Mouse (Mus musculus) hindbrain, embryonic 10.5 days (tissue): ENCODE measurements around the gene Slc13a4. TPM values are rescaled to one million over a fixed set of nuclear protein-coding genes. Genes with fewer than 3 reads are reported as not detected.

Experiments used
- DNase-seq: peaks from one replicate; pipeline ENCODE4 v3.0.0-alpha.2; 2017; ENCODE audit warnings: low spot score
- H3K27ac ChIP-seq: fragments of 300-500 bp; sonication (generic); 2 replicates; pipeline ENCODE4 v1.5.1; 2016; ENCODE audit warnings: mild to moderate bottlenecking, moderate library complexity
- H3K27me3 ChIP-seq: fragments of 300-500 bp; sonication (generic); 2 replicates; pipeline ENCODE4 v1.6.1; 2016; ENCODE audit warnings: mild to moderate bottlenecking; ENCODE audit not compliant: poor library complexity, insufficient read depth, severe bottlenecking
- H3K36me3 ChIP-seq: fragments of 300-500 bp; sonication (generic); 2 replicates; pipeline ENCODE4 v1.6.1; 2016; ENCODE audit warnings: mild to moderate bottlenecking, moderate library complexity
- H3K4me1 ChIP-seq: fragments of 300-500 bp; sonication (generic); replicated peaks from 2 replicates; pipeline ENCODE4 v1.6.1; 2016; ENCODE audit warnings: mild to moderate bottlenecking
- H3K4me3 ChIP-seq: fragments of 300-500 bp; sonication (generic); 2 replicates; pipeline ENCODE4 v1.5.1; 2016; ENCODE audit warnings: mild to moderate bottlenecking, moderate library complexity
- H3K9me3 ChIP-seq: fragments of 300-500 bp; sonication (generic); 2 replicates; pipeline ENCODE4 v1.6.1; 2016; ENCODE audit warnings: mild to moderate bottlenecking, moderate library complexity
- WGBS: fragments of 180-500 bp; shearing (Covaris S2); methylation state at CpG from one replicate; pipeline ENCODE4 v1.1.7; 2016; 5-methylcytosine and 5-hydroxymethylcytosine counted together
- polyA plus RNA-seq: library from polyadenylated mRNA; unstranded; fragments of >200 nt; fragmentation: Nextera tagmentation; extraction: Ambion mirVana; gene quantifications from 2 replicates; pipeline ENCODE4 v1.2.1, GENCODE M21; 2016

Slc13a4 gene
- polyA plus RNA-seq, result 0.56 and 0.72 TPM in 2 replicates

DNA sequence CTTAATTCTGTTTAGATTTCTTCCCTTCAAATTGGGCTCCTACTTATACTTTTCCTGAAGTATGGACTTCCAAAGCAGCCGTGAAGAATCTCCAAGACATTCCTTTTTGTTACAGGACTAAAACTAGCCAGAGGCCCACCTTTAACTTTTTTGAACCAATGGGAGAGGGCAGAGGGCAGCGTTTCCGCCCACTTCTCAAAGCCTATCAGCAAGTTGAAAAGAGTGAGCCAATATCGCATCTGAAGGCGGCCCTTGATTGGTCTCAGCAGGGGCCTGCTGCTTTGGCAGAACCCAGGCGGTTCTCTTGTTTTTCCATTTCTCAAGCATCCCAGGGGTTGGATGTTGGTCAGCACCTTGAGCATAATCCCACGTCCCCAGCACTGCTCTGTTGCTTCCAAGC is at the start of gene Slc13a4:
Gene Slc13a4, minus strand, starts transcription at position 95 of the 400 bp plus-strand sequence.
- no peak within 1 kb of the TSS for H3K4me3 ChIP-seq
- H3K4me1 ChIP-seq, result peaks cover 5% of the 10 kb centered on the region; the same call in 1 of the 2 replicates
- no peaks in the 10 kb centered on the region for H3K9me3 ChIP-seq
- no peaks in the 10 kb centered on the region for H3K27me3 ChIP-seq
- no peak within 1 kb of the TSS for H3K27ac ChIP-seq
- 16% methylated on average over 7 of the region's 7 CpGs for WGBS
- no peaks in the 10 kb centered on the region for H3K36me3 ChIP-seq
- no peak for DNase-seq

DNA sequence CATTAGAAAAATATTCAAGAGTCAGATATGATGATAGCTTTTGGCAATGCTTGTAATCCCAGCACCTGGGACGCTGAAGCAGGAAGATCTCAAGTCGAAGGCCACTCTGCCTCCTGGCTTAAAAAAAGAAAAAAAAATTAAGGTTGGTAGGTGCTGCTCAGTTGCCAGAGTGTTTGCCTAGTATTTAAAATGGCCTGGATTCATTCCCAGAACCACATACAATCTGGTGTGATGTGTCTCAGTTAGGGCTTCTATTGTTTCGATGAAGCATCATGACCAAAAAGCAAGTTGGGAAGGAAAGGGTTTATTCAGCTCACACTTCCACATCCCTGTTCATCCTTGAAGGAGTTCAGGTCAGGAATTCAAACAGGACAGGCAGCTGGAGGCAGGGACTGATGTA is 47.4 kb upstream of the Slc13a4 start:
- WGBS, result 91% methylated on average over 3 of the region's 3 CpGs
- H3K9me3 ChIP-seq, result no peaks in the 10 kb centered on the region; the same call in 1 of the 2 replicates
- peaks cover 24% of the 10 kb centered on the region for H3K4me1 ChIP-seq
- peaks cover 10% of the 10 kb centered on the region; the same call in 1 of the 2 replicates for H3K27me3 ChIP-seq
- no peaks in the 10 kb centered on the region for H3K36me3 ChIP-seq
- DNase-seq, result no peak
- H3K4me3 ChIP-seq, result no peak overlapping the region
- H3K27ac ChIP-seq, result no peak overlapping the region

DNA sequence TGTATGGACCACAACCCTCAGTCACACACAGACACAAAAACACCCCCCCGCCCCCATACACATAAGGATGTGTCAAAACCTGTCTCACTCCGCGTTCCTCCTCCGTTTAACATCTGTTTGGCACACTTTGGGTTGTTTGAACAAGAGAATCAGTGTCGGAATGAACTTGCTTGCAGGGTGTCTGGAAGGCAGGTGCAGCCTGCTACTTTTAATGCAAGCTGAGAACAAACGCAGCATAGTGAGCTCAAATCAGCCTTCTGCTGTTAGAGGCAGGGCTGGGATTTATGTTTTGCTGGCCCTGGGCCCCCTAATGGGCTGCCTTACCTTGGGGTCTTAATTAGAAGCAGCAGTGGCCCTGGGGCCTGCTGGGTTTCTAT is 46.7 kb upstream of the Slc13a4 start:
- H3K27me3 ChIP-seq, result peaks cover 10% of the 10 kb centered on the region; the same call in 1 of the 2 replicates
- WGBS, result 10% methylated on average over 6 of the region's 6 CpGs
- peak overlapping the region; percentile 69; the same call in 1 of the 2 replicates for H3K27ac ChIP-seq
- H3K4me1 ChIP-seq, result peaks cover 24% of the 10 kb centered on the region
- H3K36me3 ChIP-seq, result no peaks in the 10 kb centered on the region
- no peaks in the 10 kb centered on the region; the same call in 1 of the 2 replicates for H3K9me3 ChIP-seq
- DNase-seq, result peak; percentile 58
- H3K4me3 ChIP-seq, result peak overlapping the region; percentile 25

DNA sequence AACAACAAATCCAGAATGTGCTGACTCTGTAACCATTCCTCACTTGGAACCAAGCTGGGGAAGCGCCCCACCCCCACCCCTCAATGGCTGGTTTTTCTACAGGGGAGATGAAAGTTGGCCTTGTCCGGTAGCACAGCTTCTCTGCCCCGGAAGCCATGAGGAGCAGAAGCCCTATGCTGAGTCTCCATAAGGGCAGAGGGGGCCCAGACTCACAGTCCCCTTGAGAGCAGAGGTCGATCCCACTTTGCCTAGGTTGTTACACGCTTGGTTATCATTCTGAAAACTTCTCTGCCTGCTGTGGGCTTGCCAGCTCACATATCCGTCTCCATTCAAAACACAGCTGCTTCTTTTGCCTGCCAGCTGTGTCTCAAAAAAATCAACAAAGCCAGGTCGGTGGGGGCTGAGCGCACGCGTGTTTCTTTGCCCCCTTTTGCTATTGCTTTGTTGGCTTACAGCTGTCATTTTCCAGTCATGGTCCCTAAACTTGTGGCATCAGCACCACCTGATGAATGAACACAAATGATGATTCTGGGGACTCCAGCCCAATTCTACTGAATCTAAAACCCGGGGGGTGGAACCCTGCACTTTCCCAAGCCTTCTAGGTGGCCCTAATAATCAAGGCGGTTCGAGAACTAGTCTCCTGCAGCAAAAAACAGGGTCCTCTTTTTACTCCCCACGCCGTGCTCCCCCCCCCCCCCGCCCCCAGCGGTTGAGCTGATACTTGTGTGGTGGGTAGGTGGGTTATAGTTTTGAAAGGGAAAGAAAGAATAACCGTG is 46.1 kb upstream of the Slc13a4 start:
- no peaks in the 10 kb centered on the region for H3K36me3 ChIP-seq
- 10% methylated on average over 18 of the region's 18 CpGs for WGBS
- H3K27me3 ChIP-seq, result peaks cover 10% of the 10 kb centered on the region; the same call in 1 of the 2 replicates
- peaks cover 24% of the 10 kb centered on the region for H3K4me1 ChIP-seq
- H3K9me3 ChIP-seq, result no peaks in the 10 kb centered on the region; the same call in 1 of the 2 replicates
- peak; percentile 47 for DNase-seq
- H3K27ac ChIP-seq, result peak overlapping the region; percentile 69
- peak overlapping the region; percentile 25 for H3K4me3 ChIP-seq

DNA sequence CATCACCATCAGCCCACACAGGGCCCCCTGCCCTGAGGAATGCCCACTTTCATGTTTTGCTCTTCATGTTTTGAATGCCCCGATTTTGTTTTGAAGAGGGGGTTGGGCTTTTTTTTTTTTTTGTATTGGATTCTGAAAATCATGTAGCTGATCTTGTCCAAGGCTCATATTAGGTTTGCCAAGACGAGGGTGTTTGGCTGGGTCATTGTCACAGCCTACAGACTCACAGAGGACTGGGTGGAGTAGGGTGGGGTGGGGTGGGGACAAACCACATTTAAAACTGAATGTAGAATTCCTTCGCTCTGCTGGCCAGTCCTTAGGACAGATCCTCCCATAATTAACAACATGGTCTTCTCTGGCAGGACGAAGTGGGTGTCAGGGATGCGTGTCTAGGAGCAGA is 45.5 kb upstream of the Slc13a4 start:
- H3K4me3 ChIP-seq, result peak overlapping the region; percentile 25

DNA sequence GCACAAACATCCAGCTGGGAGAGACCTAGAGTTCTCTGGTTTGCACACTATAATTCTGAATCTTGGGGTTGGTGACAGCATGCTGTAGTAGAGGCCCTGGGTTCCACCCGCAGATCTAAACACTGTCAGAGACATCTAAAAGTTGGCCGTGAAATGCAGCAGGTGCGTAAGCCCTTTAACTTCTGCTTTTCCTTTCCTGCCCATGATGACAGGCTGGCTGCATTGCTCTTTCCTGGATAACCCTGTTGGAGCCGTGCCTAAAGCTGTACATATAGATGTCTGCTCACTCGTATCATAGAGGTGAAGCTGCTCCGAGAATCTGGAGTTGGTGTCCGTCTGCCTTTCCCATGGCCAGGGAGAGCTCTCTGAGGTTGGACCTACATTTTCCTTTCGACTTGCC is 44.9 kb upstream of the Slc13a4 start:
- DNase-seq, result no peak
- Histone ChIP-seq H3K9me3 (no peaks in the 10 kb centered on the region), H3K4me3 (no peak overlapping the region), H3K27ac (peak overlapping the region; percentile 69), H3K36me3 (no peaks in the 10 kb centered on the region), H3K4me1 (peaks cover 24% of the 10 kb centered on the region), H3K27me3 (peaks cover 10% of the 10 kb centered on the region; the same call in 1 of the 2 replicates)
- 90% methylated on average over 8 of the region's 8 CpGs for WGBS

More for the DNA sequence above, 45.5 kb upstream of the Slc13a4 start:
- Histone ChIP-seq H3K36me3 (no peaks in the 10 kb centered on the region), H3K27ac (peak overlapping the region; percentile 69), H3K9me3 (no peaks in the 10 kb centered on the region), H3K27me3 (peaks cover 10% of the 10 kb centered on the region; the same call in 1 of the 2 replicates), H3K4me1 (peaks cover 24% of the 10 kb centered on the region)
- DNase-seq, result no peak
- 49% methylated on average over 5 of the region's 5 CpGs for WGBS

DNA sequence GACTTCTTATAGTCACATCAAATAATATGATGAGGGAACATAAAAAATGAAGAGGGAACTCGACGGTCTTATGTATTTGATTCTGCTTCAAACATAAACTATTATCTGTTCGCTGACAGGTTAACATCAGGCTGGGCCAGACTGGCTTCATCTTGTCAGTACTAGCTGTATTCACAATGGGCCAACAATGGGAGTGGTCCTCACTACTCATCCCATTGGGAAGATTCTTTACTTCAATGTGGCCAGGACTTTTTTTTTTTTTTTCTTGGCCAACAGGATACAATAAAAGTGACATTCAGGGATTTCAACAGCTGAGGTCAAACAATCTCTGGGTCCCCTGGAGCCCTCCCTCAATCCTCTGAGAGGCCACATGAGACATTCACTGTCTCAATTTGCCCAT is 43.9 kb upstream of the Slc13a4 start:
- Histone ChIP-seq H3K27me3 (peaks cover 10% of the 10 kb centered on the region; the same call in 1 of the 2 replicates), H3K27ac (no peak overlapping the region), H3K4me3 (no peak overlapping the region), H3K4me1 (peaks cover 24% of the 10 kb centered on the region), H3K9me3 (no peaks in the 10 kb centered on the region), H3K36me3 (no peaks in the 10 kb centered on the region)
- WGBS, result 96% methylated on average over 3 of the region's 3 CpGs
- no peak for DNase-seq

DNA sequence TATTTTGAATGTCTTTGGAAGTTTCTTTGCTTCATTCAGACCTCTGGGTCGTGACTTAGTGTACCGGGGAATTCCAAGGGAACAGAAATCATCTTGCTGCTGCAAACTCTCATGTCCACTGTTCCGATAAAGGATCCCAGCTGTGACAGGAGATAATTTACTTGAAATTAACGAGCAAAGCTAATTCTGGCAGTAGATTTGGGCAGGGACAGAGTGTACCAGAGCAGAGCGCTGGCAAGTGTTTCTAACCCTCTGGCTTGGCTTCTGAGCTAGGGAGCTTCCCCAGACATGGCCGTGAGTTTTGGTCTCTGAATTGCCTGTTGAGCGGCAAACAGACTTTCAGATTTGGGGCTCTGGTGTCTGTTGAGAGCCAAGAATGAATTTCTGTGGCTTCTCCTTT is 41.9 kb upstream of the Slc13a4 start:
- H3K9me3 ChIP-seq, result no peaks in the 10 kb centered on the region
- no peaks in the 10 kb centered on the region for H3K36me3 ChIP-seq
- H3K4me1 ChIP-seq, result peaks cover 20% of the 10 kb centered on the region
- 80% methylated on average over 7 of the region's 7 CpGs for WGBS
- H3K27me3 ChIP-seq, result peaks cover 5% of the 10 kb centered on the region; the same call in 1 of the 2 replicates
- H3K4me3 ChIP-seq, result no peak overlapping the region
- H3K27ac ChIP-seq, result no peak overlapping the region
- no peak for DNase-seq

DNA sequence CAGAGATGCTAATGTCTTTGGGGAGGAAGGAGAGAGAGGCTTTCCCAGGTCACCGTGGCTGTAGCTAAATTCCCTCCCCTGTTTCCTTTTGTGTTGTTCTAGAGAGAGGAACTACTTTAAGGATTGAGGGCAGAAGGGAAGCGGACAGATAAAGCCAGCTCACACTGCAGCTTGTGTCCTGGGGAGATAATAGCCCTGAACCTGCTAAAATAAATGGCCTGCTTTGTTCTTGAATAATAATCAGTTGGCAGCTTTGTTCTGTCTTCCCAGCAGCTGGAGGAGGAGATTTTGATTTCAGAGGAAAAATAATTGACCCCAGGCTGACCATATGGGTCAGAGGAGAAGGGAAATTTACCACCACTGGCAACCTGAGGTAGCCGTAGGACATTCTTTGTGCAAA is 30.7 kb upstream of the Slc13a4 start:
- Histone ChIP-seq H3K9me3 (no peaks in the 10 kb centered on the region), H3K27ac (peak overlapping the region; percentile 74), H3K36me3 (no peaks in the 10 kb centered on the region), H3K27me3 (no peaks in the 10 kb centered on the region), H3K4me1 (peaks cover 19% of the 10 kb centered on the region), H3K4me3 (no peak overlapping the region)
- peak; percentile 15 for DNase-seq
- 11% methylated on average over 3 of the region's 3 CpGs for WGBS

DNA sequence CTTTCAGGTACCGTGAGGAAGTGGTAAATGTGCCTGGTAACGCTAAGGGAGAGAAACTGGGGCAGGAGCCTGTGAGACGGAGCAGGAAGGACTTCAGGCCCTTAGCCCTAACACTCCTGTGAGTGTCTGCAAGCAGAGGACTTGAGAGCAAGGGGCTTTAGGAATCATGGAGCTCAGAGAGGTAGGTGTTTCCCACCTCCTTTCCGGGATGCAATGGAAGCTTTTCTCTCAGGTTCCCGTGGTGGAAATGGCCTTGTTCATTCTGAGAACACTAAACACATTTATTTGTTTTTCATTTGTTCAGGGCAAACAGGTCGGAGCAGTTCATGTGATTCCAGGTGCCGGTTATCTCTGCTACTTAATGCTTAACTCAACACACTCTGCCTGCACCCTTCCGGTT is 29.9 kb upstream of the Slc13a4 start:
- H3K9me3 ChIP-seq, result no peaks in the 10 kb centered on the region
- peak overlapping the region; percentile 74; the same call in 1 of the 2 replicates for H3K27ac ChIP-seq
- H3K36me3 ChIP-seq, result no peaks in the 10 kb centered on the region
- peaks cover 21% of the 10 kb centered on the region for H3K4me1 ChIP-seq
- no peak overlapping the region for H3K4me3 ChIP-seq
- WGBS, result 76% methylated on average over 8 of the region's 8 CpGs
- no peak for DNase-seq
- no peaks in the 10 kb centered on the region for H3K27me3 ChIP-seq

DNA sequence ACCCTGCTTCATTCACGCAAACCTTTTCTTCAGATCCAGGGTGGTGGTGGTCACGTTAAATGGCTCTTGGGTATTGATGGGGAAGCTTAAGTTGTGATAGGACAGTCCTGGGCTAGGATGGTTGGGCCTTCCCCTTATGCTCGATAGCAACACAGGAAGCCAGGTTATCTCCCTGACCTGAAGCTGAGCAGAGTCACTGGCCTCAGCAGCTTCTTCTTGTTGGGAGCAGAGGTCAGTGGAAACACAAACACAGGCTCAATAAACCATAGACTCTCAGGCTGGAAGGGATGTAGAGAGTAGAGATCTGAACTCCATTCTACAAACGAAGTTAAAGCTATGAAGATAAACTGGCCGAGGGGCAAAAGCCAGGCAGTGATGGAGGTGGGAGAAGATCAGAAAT is 27.5 kb upstream of the Slc13a4 start:
- Histone ChIP-seq H3K4me3 (no peak overlapping the region), H3K9me3 (no peaks in the 10 kb centered on the region), H3K27me3 (no peaks in the 10 kb centered on the region), H3K36me3 (no peaks in the 10 kb centered on the region), H3K4me1 (peaks cover 28% of the 10 kb centered on the region), H3K27ac (no peak overlapping the region)
- no peak for DNase-seq
- WGBS, result 77% methylated on average over 5 of the region's 5 CpGs

DNA sequence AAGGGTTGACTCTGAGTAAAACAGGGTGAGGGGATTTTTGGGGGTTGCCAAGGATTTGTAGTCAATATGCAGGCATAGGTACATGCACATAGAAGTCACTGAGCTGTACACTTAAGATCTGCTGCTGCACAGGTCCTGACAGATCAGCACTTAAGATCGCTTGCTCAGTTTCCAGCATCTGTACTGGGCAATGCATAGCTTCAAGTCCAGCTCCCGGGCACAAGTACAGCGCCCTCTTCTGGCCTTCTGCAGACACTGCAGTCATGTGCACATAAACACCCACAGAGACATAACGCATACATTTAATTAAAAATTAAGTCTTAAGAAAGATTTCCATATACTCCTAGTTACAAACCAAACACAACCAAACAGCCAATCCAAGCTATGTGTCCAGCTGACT is 26.3 kb upstream of the Slc13a4 start:
- Histone ChIP-seq H3K36me3 (no peaks in the 10 kb centered on the region), H3K4me3 (no peak overlapping the region), H3K27me3 (no peaks in the 10 kb centered on the region), H3K9me3 (no peaks in the 10 kb centered on the region), H3K27ac (no peak overlapping the region), H3K4me1 (peaks cover 28% of the 10 kb centered on the region)
- 78% methylated on average over 4 of the region's 4 CpGs for WGBS
- DNase-seq, result no peak

DNA sequence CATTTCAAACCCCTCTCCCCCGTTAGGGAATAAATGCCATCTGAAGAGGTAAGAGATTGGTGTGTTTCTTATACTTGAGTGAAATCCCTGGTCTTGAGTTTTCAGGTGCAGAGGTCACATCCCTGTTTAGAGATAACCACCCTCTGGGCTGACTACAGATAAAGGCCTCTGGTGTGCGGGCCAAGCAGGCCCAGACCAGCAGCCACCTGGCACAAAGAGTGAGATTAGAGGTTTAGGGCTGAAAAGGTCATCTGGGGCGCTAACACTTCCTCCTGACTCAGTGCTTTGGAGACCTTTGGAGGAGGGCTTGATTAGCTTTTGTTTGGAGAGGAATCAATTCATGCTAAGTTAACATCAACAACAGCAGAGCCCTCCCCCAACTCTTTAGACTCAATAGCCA is 25.7 kb upstream of the Slc13a4 start:
- H3K27me3 ChIP-seq, result no peaks in the 10 kb centered on the region
- DNase-seq, result no peak
- whole genome bisulfite sequencing, result 28% methylated on average over 3 of the region's 3 CpGs
- H3K4me1 ChIP-seq, result peaks cover 23% of the 10 kb centered on the region
- no peaks in the 10 kb centered on the region for H3K36me3 ChIP-seq
- no peaks in the 10 kb centered on the region for H3K9me3 ChIP-seq
- H3K27ac ChIP-seq, result no peak overlapping the region
- H3K4me3 ChIP-seq, result no peak overlapping the region
